Mouse (Mus musculus) MEL (cell line): Measurements from ENCODE around the gene Snd1. TPM values are rescaled to one million over a fixed set of nuclear protein-coding genes. Genes with fewer than 3 reads are reported as not detected.

Experiments used
- DNase-seq: peaks from one replicate; pipeline ENCODE4 v3.0.0; 2011; ENCODE audit warnings: low read depth, low spot score
- H3K27ac ChIP-seq: 2 replicates; pipeline ENCODE4 v1.5.1; 2012; ENCODE audit warnings: low read depth, mild to moderate bottlenecking, control low read depth, low read length, moderate library complexity; ENCODE audit not compliant: control insufficient read depth
- H3K27me3 ChIP-seq, 2 experiments: fragments of 150-350 bp in 1 of 2; sonication (generic) in 1 of 2; 2 replicates each; pipeline ENCODE4 v1.6.1; 2012; ENCODE audit warnings: low read length in 2 of 2, mild to moderate bottlenecking in 2 of 2, improper control_type of control experiment in 1 of 2, moderate library complexity in 1 of 2; ENCODE audit not compliant: insufficient read depth in 2 of 2, control insufficient read depth in 1 of 2
- H3K36me3 ChIP-seq, 2 experiments: 2 replicates each; pipeline ENCODE4 v1.6.1; 2012 to 2014; ENCODE audit warnings: low read length in 2 of 2, improper control_type of control experiment in 1 of 2, inconsistent platforms in 1 of 2, mild to moderate bottlenecking in 1 of 2; ENCODE audit not compliant: insufficient read depth in 2 of 2, control insufficient read depth in 1 of 2
- H3K4me1 ChIP-seq, 2 experiments: fragments of 150-350 bp in 1 of 2; sonication (generic) in 1 of 2; 2 replicates each; pipeline ENCODE4 v1.6.1; 2012; ENCODE audit warnings: low read length in 2 of 2, improper control_type of control experiment in 1 of 2, mild to moderate bottlenecking in 1 of 2; ENCODE audit not compliant: insufficient read depth in 2 of 2, control insufficient read depth in 1 of 2
- H3K4me3 ChIP-seq, 2 experiments: fragments of 150-350 bp in 1 of 2; sonication (generic) in 1 of 2; 2 replicates each; pipeline ENCODE4 v1.5.1; 2012; ENCODE audit warnings: low read depth in 2 of 2, low read length in 2 of 2, mild to moderate bottlenecking in 2 of 2, moderate library complexity in 2 of 2, control low read depth in 1 of 2, improper control_type of control experiment in 1 of 2; ENCODE audit not compliant: control insufficient read depth in 1 of 2, insufficient read depth in 1 of 2
- H3K79me2 ChIP-seq: 2 replicates; pipeline ENCODE4 v1.6.1; 2012; ENCODE audit warnings: mild to moderate bottlenecking, low read length, moderate library complexity; ENCODE audit not compliant: control insufficient read depth, poor library complexity, insufficient read depth
- H3K9ac ChIP-seq: 2 replicates; pipeline ENCODE4 v1.6.1; 2012; ENCODE audit warnings: low read depth, mild to moderate bottlenecking, control low read depth, low read length, moderate library complexity; ENCODE audit not compliant: control insufficient read depth, poor library complexity, severe bottlenecking
- H3K9me3 ChIP-seq: fragments of 150-350 bp; sonication (generic); replicated peaks from 2 replicates; pipeline ENCODE4 v1.6.1; 2012; ENCODE audit warnings: mild to moderate bottlenecking, low read length, improper control_type of control experiment, moderate library complexity; ENCODE audit not compliant: insufficient read depth
- BHLHE40 ChIP-seq: IDR thresholded peaks from 2 replicates; pipeline ENCODE4 v1.6.1; 2012; ENCODE audit warnings: low read depth, mild to moderate bottlenecking, inconsistent platforms, low read length, improper control_type of control experiment, borderline replicate concordance
- CHD2 ChIP-seq: IDR thresholded peaks from 2 replicates; pipeline ENCODE4 v1.6.1; 2011; ENCODE audit warnings: low read length, improper control_type of control experiment
- ELF1 ChIP-seq: IDR thresholded peaks from 2 replicates; pipeline ENCODE4 v1.6.1; 2014; ENCODE audit warnings: low read depth, mild to moderate bottlenecking, inconsistent platforms, low read length, improper control_type of control experiment, moderate library complexity
- ETS1 ChIP-seq: IDR thresholded peaks from 2 replicates; pipeline ENCODE4 v1.6.1; 2012; ENCODE audit warnings: low read depth, mild to moderate bottlenecking, inconsistent platforms, low read length, improper control_type of control experiment, moderate library complexity
- GABPA ChIP-seq: IDR thresholded peaks from 2 replicates; pipeline ENCODE4 v1.6.1; 2012; ENCODE audit warnings: low read depth, mild to moderate bottlenecking, inconsistent platforms, low read length, improper control_type of control experiment, moderate library complexity
- GATA1 ChIP-seq: IDR thresholded peaks from 2 replicates; pipeline ENCODE4 v1.6.1; 2011; ENCODE audit warnings: low read depth, low read length, improper control_type of control experiment
- HCFC1 ChIP-seq: IDR thresholded peaks from 2 replicates; pipeline ENCODE4 v1.6.1; 2012; ENCODE audit warnings: low read depth, mild to moderate bottlenecking, inconsistent platforms, low read length, improper control_type of control experiment, moderate library complexity
- KAT2A ChIP-seq: conservative IDR thresholded peaks from 2 replicates; pipeline ENCODE4 v1.6.1; 2012; ENCODE audit warnings: low read depth, low read length, improper control_type of control experiment, inconsistent platforms
- MAFK ChIP-seq: IDR thresholded peaks from 2 replicates; pipeline ENCODE4 v1.6.1; 2011; ENCODE audit warnings: low read depth, mild to moderate bottlenecking, low read length, improper control_type of control experiment, borderline replicate concordance
- MAX ChIP-seq: IDR thresholded peaks from 2 replicates; pipeline ENCODE4 v1.6.1; 2011; ENCODE audit warnings: low read length, improper control_type of control experiment
- MAZ ChIP-seq: IDR thresholded peaks from 2 replicates; pipeline ENCODE4 v1.6.1; 2012; ENCODE audit warnings: low read depth, mild to moderate bottlenecking, inconsistent platforms, low read length, improper control_type of control experiment
- MXI1 ChIP-seq: IDR thresholded peaks from 2 replicates; pipeline ENCODE4 v1.6.1; 2011; ENCODE audit warnings: mild to moderate bottlenecking, low read depth, low read length, improper control_type of control experiment
- NRF1 ChIP-seq: IDR thresholded peaks from 2 replicates; pipeline ENCODE4 v1.6.1; 2014; ENCODE audit warnings: low read depth, mild to moderate bottlenecking, inconsistent platforms, low read length, improper control_type of control experiment, moderate library complexity; ENCODE audit not compliant: poor library complexity, insufficient read depth, severe bottlenecking
- POLR2AphosphoS2 ChIP-seq: IDR thresholded peaks from 2 replicates; pipeline ENCODE4 v1.6.1; 2011; ENCODE audit warnings: low read length, improper control_type of control experiment
- RCOR1 ChIP-seq: IDR thresholded peaks from 2 replicates; pipeline ENCODE4 v1.6.1; 2012; ENCODE audit warnings: low read depth, mild to moderate bottlenecking, inconsistent platforms, low read length, improper control_type of control experiment
- SIN3A ChIP-seq: IDR thresholded peaks from 2 replicates; pipeline ENCODE4 v1.6.1; 2012; ENCODE audit warnings: low read length, improper control_type of control experiment, inconsistent platforms
- SMC3 ChIP-seq: IDR thresholded peaks from 2 replicates; pipeline ENCODE4 v1.6.1; 2011; ENCODE audit warnings: low read depth, low read length, improper control_type of control experiment
- TCF12 ChIP-seq: IDR thresholded peaks from 2 replicates; pipeline ENCODE4 v1.6.1; 2014; ENCODE audit warnings: low read depth, mild to moderate bottlenecking, inconsistent platforms, low read length, improper control_type of control experiment, moderate library complexity
- UBTF ChIP-seq: IDR thresholded peaks from 2 replicates; pipeline ENCODE4 v1.6.1; 2012; ENCODE audit warnings: low read depth, mild to moderate bottlenecking, inconsistent platforms, low read length, improper control_type of control experiment, moderate library complexity, borderline replicate concordance; ENCODE audit not compliant: insufficient read depth
- USF1 ChIP-seq: IDR thresholded peaks from 2 replicates; pipeline ENCODE4 v1.6.1; 2014; ENCODE audit warnings: low read depth, mild to moderate bottlenecking, inconsistent platforms, low read length, improper control_type of control experiment, moderate library complexity
- ZC3H11A ChIP-seq: IDR thresholded peaks from 2 replicates; pipeline ENCODE4 v1.6.1; 2012; ENCODE audit warnings: low read depth, mild to moderate bottlenecking, inconsistent platforms, low read length, improper control_type of control experiment
- ZKSCAN1 ChIP-seq: IDR thresholded peaks from 2 replicates; pipeline ENCODE4 v1.6.1; 2012; ENCODE audit warnings: low read depth, mild to moderate bottlenecking, inconsistent platforms, low read length, improper control_type of control experiment, moderate library complexity
- ZMIZ1 ChIP-seq: IDR thresholded peaks from 2 replicates; pipeline ENCODE4 v1.6.1; 2012; ENCODE audit warnings: low read depth, mild to moderate bottlenecking, inconsistent platforms, low read length, improper control_type of control experiment, moderate library complexity
- ZNF384 ChIP-seq: IDR thresholded peaks from 2 replicates; pipeline ENCODE4 v1.6.1; 2012; ENCODE audit warnings: low read depth, mild to moderate bottlenecking, inconsistent platforms, low read length, improper control_type of control experiment
- polyA plus RNA-seq, 2 experiments: library from polyadenylated mRNA; stranded (reverse) in 1 of 2; unstranded in 1 of 2; fragments of >175 nt in 1 of 2; fragments of >200 nt in 1 of 2; gene quantifications; 2 replicates each; pipeline versions ENCODE4 v1.2.1 to v1.2.4; 2012; ENCODE audit warnings: low replicate concordance in 2 of 2, low read depth in 1 of 2; ENCODE audit not compliant: insufficient read length in 2 of 2, insufficient read depth in 1 of 2, missing spikeins in 1 of 2
- total RNA-seq: library from RNA; depleted of rRNA; stranded (reverse); fragments of 300-350 nt; gene quantifications from 2 replicates; pipeline ENCODE4 v1.2.3, GENCODE M21; 2012

Gene Snd1
- total and polyA plus RNA-seq, 3 experiments: 192 to 280 TPM; not detected in 1

DNA sequence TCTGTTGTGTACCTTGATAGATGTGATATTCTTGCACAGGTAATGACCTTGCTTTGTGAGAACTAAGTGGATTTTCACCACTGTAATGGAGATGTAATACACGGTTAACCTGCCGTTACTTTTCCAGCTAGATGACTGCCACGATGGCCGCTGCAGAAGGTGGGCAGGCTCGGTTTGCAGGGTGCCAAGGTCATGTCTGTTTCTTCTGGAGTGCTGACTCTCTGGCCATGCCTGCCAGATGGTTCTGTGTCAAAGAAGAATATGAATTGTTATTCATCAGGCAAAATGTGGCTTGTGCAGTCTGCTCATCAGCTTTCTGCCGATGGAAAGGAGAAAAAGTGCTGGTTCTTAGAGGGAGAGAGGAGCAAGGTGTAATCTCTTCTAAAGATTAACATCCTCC, 53.3 kb downstream of the Snd1 start:
- no peaks in the 10 kb centered on the region for H3K4me1 ChIP-seq
- H3K27me3 ChIP-seq: no peaks in the 10 kb centered on the region
- peaks cover 0 to 61% of the 10 kb centered on the region in 2 experiments; a peak in 2 of 4 replicates for H3K36me3 ChIP-seq
- no peak for DNase-seq
- no peaks in the 10 kb centered on the region for H3K9me3 ChIP-seq
- H3K4me3 ChIP-seq: no peak overlapping the region
- H3K79me2 ChIP-seq: no peaks in the 10 kb centered on the region
- H3K9ac ChIP-seq: no peak overlapping the region
- no peak overlapping the region for H3K27ac ChIP-seq
- no peak for TF ChIP-seq MAZ
- TF ChIP-seq, all 39 proteins: peak for 0

DNA sequence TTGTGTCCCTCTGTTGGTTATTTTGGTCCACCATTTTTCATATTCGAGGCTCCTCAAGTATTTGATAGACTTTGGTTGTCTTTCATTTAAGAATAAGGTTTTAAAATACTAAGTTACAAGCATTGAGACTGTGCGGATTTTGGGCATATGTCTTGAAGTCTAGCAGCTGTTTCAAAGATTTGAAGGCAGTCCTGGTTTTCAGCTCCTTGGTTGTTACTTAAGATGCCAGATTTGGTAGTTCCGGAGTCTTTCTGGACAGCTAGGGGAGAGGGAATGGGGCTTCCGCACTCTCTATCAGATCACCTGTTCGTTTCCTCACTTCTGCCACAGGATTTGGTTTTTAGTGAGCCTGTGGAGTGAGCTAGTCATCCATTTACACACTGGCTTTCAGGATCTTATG, 61.5 kb downstream of the Snd1 start:
- no peak for DNase-seq
- Histone ChIP-seq H3K27me3 (no peaks in the 10 kb centered on the region), H3K79me2 (peaks cover under 1% of the 10 kb centered on the region; the same call in 1 of the 2 replicates), H3K9ac (no peak overlapping the region), H3K4me1 (peaks cover 0 to 3% of the 10 kb centered on the region in 2 experiments; a peak in 1 of 4 replicates), H3K27ac (no peak overlapping the region), H3K36me3 (peaks cover 3 to 34% of the 10 kb centered on the region in 2 experiments), H3K9me3 (no peaks in the 10 kb centered on the region), H3K4me3 (no peak overlapping the region)
- TF ChIP-seq USF1: no peak
- TF ChIP-seq HCFC1: no peak
- no peak for TF ChIP-seq UBTF
- no peak for TF ChIP-seq ZNF384
- TF ChIP-seq NRF1: no peak
- TF ChIP-seq POLR2AphosphoS2: no peak
- TF ChIP-seq ELF1: no peak
- no peak for TF ChIP-seq SIN3A
- no peak for TF ChIP-seq MAX
- TF ChIP-seq ZC3H11A: no peak
- no peak for TF ChIP-seq ZMIZ1
- TF ChIP-seq MXI1: no peak

DNA sequence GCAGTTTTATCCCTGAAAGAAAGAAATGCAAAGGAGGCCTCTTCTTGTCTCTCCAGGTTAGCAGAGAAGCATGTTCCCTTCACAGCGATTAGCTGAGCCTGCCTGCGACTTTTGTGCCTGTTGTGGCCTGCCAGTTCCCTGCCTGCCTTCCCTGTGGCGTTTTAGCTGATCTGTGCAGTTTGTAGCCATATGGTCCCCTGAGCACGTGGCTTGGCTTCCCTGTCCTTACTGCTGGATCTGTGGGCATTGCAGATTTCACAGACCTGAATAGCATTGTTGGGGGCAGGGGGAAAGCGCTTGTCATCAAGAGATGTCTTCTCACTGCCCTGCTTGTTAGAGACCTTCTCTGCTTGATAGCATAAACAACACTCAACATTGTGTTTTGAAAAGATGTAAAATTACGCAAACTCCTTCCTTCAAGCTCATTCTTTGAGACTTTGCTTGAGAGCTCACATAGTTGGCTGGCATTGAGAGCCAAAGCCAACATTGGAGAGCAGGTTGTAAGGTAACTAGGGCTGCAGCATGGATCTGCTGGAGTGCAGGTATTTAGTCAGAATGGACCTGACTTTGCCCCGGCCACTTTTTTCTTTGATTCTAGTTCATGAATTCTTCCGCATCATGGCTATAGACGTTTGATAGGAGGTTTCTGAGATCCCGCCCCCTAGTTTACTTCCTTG, 63.0 kb downstream of the Snd1 start:
- no peak overlapping the region for H3K27ac ChIP-seq
- no peaks in the 10 kb centered on the region for H3K27me3 ChIP-seq
- H3K36me3 ChIP-seq: peaks cover 3 to 36% of the 10 kb centered on the region in 2 experiments
- H3K4me3 ChIP-seq: no peak overlapping the region
- peaks cover 3% of the 10 kb centered on the region; the same call in 1 of the 2 replicates for H3K79me2 ChIP-seq
- TF ChIP-seq ETS1: no peak
- TF ChIP-seq ZMIZ1: no peak
- TF ChIP-seq RCOR1: no peak
- no peak for TF ChIP-seq USF1
- no peak for TF ChIP-seq POLR2AphosphoS2
- TF ChIP-seq GABPA: no peak
- no peak for TF ChIP-seq ZC3H11A
- no peak for TF ChIP-seq CHD2
- no peak for TF ChIP-seq SMC3
- TF ChIP-seq MAX: no peak
- TF ChIP-seq ZKSCAN1: no peak
- no peak for TF ChIP-seq KAT2A
- TF ChIP-seq UBTF: no peak
- no peak for TF ChIP-seq GATA1
- no peak for TF ChIP-seq TCF12
- no peak for TF ChIP-seq BHLHE40
- no peak for TF ChIP-seq MAFK
- no peak for TF ChIP-seq NRF1
- TF ChIP-seq SIN3A: no peak
- no peak overlapping the region for H3K9ac ChIP-seq
- H3K4me1 ChIP-seq: peaks cover 0 to 3% of the 10 kb centered on the region in 2 experiments; a peak in 1 of 4 replicates
- H3K9me3 ChIP-seq: no peaks in the 10 kb centered on the region
- no peak for DNase-seq
